Mouse (Mus musculus) ovary, adult 18-20 months (tissue): ENCODE results near the gene Cacnb4.

Source experiments
- DNase-seq: peaks from one replicate; pipeline ENCODE4 v3.0.0; 2022; ENCODE audit warnings: low spot score, mixed read lengths

Gene Cacnb4

GRCm38 (mm10) chr2:52567421-52567820 is 109.2 kb downstream of the Cacnb4 start:
- DNase-seq: no peak

GRCm38 (mm10) chr2:52563277-52563676 is 113.4 kb downstream of the Cacnb4 start:
- DNase-seq: no peak

- DNase-seq: no peak
These were observed 114.3 kb downstream of the Cacnb4 start for GRCm38 (mm10) chr2:52562356-52562755.

- DNase-seq: no peak
These were observed 115.5 kb downstream of the Cacnb4 start for GRCm38 (mm10) chr2:52561137-52561536.

GRCm38 (mm10) chr2:52560266-52560665 is 116.4 kb downstream of the Cacnb4 start:
- no peak for DNase-seq

GRCm38 (mm10) chr2:52558411-52558810 is 118.2 kb downstream of the Cacnb4 start:
- no peak for DNase-seq

GRCm38 (mm10) chr2:52557503-52558275 is 118.9 kb downstream of the Cacnb4 start:
- DNase-seq: no peak

GRCm38 (mm10) chr2:52556961-52557326 is 119.7 kb downstream of the Cacnb4 start:
- no peak for DNase-seq

GRCm38 (mm10) chr2:52556298-52556960 is 120.2 kb downstream of the Cacnb4 start:
- no peak for DNase-seq

- no peak for DNase-seq
These were observed 128.2 kb downstream of the Cacnb4 start for GRCm38 (mm10) chr2:52548401-52548800.

GRCm38 (mm10) chr2:52547331-52547730 is 129.3 kb downstream of the Cacnb4 start:
- no peak for DNase-seq

GRCm38 (mm10) chr2:52544527-52544926 is 132.1 kb downstream of the Cacnb4 start:
- DNase-seq: no peak

GRCm38 (mm10) chr2:52541068-52541467 is 135.6 kb downstream of the Cacnb4 start:
- no peak for DNase-seq

GRCm38 (mm10) chr2:52539318-52539717 is 137.3 kb downstream of the Cacnb4 start:
- DNase-seq: no peak

- DNase-seq: no peak
These were observed 139.0 kb downstream of the Cacnb4 start for GRCm38 (mm10) chr2:52537645-52538044.

GRCm38 (mm10) chr2:52537155-52537554 is 139.5 kb downstream of the Cacnb4 start:
- no peak for DNase-seq

- no peak for DNase-seq
These were observed 140.1 kb downstream of the Cacnb4 start for GRCm38 (mm10) chr2:52536511-52536910.

- no peak for DNase-seq
These were observed 142.9 kb downstream of the Cacnb4 start for GRCm38 (mm10) chr2:52533696-52534095.

GRCm38 (mm10) chr2:52530521-52530920 is 146.1 kb downstream of the Cacnb4 start:
- DNase-seq: no peak

- no peak for DNase-seq
These were observed 147.4 kb downstream of the Cacnb4 start for GRCm38 (mm10) chr2:52529245-52529644.

- no peak for DNase-seq
These were observed 150.6 kb downstream of the Cacnb4 start for GRCm38 (mm10) chr2:52525876-52526592.

- DNase-seq: no peak
These were observed 153.4 kb downstream of the Cacnb4 start for GRCm38 (mm10) chr2:52523056-52523715.
